Mouse (Mus musculus) C3H10T1/2 (cell line): ENCODE data around the gene Magt1. TPM values are rescaled to one million over a fixed set of nuclear protein-coding genes. Genes with fewer than 3 reads are reported as not detected.

Experiments
- polyA plus RNA-seq, 2 experiments: library from polyadenylated mRNA; unstranded; fragments of >200 nt; fragmentation: generic; extraction: Trizol; gene quantifications; one replicate each; pipeline ENCODE4 v1.2.1; 2012; ENCODE audit warnings: missing spikeins in 2 of 2

The Magt1 gene
- polyA plus RNA-seq, result 1 to 10 TPM; 1.7 to 8.5 TPM

DNA sequence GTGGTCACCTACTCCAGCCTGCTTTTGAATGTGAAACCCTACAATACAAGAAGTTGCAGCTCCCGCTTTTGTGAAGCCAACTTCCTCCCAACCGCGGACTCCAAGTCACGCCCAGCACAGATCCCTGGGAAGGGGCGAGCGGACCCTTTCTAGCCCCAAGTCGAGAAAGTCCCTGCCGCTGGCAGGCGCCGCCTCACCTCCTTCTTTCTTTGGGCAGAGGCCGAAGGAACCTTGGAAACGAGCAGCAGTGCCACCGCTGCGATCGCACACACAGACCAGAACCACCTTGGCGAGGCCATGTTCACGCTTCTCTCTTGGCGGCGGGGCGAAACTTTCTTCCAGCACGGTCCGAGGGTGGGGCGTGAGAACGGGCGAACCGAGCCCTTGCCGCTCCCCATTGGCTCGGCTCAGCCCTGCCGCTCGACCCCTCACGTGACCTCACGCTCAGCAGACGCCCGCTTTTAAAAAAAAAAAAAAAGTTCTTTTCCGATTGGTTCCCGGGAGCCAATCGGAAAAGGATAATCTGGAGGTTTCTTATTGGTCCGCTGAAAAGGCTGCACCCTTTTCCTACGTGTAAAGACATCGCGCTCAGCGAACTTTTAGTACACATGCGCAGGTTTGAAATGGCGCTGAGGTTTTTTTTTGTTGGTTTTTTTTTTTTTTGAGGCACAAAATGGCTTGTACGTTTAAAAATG lies at the start of gene Magt1:
Gene Magt1 (minus strand): TSS at position 442 of the 695 bp plus-strand sequence.

DNA sequence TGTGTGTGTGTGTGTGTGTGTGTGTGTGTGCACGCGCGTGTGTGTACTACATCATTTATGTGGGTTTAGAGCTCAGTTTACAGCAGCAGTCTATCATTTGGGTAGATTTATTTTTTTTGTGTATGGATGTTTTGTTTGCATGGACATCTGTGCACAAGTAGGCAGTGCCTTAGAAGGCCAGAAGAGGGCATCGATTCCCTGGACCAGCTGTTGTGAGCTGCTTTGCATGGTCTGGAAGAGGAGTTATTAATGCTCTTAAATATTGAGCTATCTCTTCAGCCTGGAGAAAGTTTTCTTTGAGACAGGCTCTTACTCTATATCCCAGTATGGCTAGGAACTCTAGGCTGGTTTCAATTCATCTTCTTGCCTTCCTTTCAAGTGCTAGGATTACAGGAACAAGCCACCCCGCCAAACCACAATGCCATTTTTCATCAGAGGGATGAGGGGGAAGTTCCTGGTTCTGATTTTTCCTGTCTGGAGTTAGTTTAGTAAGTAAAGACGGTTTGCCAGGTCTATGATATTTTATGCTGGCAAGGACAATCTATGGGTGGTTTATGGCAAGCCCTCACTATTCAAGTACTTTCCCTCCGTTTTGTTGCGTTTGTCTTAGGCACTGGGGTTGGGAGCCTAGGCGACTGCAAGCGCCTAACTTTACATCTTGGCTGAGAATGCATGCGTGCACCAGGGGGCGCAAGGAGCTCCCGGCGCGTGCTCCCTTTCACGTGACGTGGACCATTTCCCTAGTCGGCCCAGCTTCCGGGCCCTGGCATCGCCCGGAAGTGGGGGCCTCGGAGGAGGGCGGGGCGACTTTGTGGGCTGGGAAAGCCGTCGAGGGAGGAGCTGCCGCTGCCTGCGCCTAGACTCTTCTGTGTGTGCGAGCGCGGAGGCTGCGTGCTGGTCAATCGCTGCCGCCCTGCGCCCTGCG lies 15.0 kb upstream of the Magt1 start, which contains the start of gene Atp7a:
Gene Atp7a (plus strand): TSS at position 859 of the 925 bp plus-strand sequence.

GRCm38 (mm10) chrX:106015571-106016322 lies 4.0 kb upstream of the Magt1 start, which contains the start of gene Cox7b:
TSS of gene Cox7b (plus strand) at chrX:106015700.

DNA sequence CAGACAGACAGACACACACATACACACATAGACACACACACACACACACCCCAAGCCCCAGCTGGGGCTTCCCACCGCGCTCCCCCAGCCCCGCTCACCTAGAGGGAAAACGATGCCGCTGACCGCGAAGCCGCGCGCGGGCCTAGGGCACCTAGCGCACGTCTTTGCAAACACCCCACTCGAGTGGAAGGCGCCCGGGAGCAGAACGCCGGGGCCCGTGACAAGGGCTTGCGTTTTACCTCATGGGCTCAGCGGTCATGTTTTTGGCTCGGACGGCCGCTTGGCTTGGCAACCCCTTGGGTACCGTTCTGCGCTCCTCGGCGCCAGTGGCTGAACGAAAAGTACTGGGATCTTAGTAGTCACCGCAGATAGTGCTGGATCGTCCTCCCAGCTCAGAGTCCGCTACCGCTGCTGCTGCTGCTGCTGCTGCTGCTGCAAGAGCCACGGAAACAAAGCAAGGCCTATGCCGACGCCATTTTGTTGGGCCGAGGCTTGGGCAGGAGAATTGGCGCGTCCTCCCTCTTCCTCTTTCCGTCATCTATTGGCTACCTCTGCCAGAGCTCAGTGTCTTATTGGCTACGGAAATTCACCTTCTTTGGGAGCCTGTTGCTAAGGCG lies 82.7 kb downstream of the Magt1 start, which contains the start of gene Atrx:
Gene Atrx (minus strand): TSS at position 543 of the 617 bp plus-strand sequence.

Other genes with a start within 250 kb of the Magt1 start
- not detected for gene Fgf16, start 247.6 kb downstream of the Magt1 start, polyA plus RNA-seq
- gene Atrx, start 82.5 kb downstream of the Magt1 start, polyA plus RNA-seq, result 1 to 10 TPM in 1 of 2 experiments, under 1 TPM in 1; 0.92 to 6.4 TPM
- 100 to 1,000 TPM in 1 of 2 experiments, 10 to 100 TPM in 1; 22.2 to 227 TPM for gene Cox7b, start 3.8 kb upstream of the Magt1 start, polyA plus RNA-seq
- gene Atp7a, start 15.4 kb upstream of the Magt1 start, polyA plus RNA-seq, result 1 to 10 TPM in 1 of 2 experiments, under 1 TPM in 1; 0.08 to 1.4 TPM
- gene Tlr13, start 131.3 kb upstream of the Magt1 start, polyA plus RNA-seq, result under 1 TPM in 1 of 2 experiments, not detected in 1; 0.02 TPM
- gene Pgk1, start 175.2 kb upstream of the Magt1 start, polyA plus RNA-seq, result 100 to 1,000 TPM; 363 to 642 TPM
- 1 to 10 TPM in 1 of 2 experiments, under 1 TPM in 1; 0.29 to 1.2 TPM for gene Taf9b, start 209.3 kb upstream of the Magt1 start, polyA plus RNA-seq
- not detected for gene Fnd3c2, start 243.5 kb upstream of the Magt1 start, polyA plus RNA-seq